Mouse (Mus musculus) adrenal gland, postnatal 25 days (tissue): ENCODE measurements at regions not wholly inside any gene's neighbourhood (a gene's known extent, or its start where the extent isn't known, plus 50 kb on each side); places are given as distances from the start of the nearest gene placed in this dataset.

Experiments used
- DNase-seq: peaks from one replicate; pipeline ENCODE4 v3.0.0; 2021; ENCODE audit warnings: mixed read lengths

- peak; percentile 8 for DNase-seq
These were observed 298.2 kb downstream of the 1190002N15Rik start for GRCm38 (mm10) chr9:94239479-94240241.

DNA sequence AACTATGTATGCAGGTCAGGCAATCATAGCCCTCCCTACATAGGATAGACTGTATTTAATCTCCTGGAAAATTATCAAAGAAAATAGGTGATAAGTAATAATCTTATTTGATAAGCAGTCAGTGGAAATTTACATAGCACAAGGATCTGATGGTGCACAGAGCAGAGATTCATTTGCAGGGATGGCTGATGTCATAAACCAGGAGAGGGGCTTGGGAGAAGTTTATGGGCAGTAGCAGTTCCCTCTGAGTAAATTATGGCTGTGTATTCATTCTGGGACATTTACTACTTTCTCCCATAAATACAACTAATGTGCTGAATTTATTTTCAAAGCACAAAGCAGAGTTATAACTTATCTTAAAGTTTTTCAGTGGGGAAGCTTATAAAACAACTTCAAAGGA is 299.3 kb downstream of the 1190002N15Rik start:
- DNase-seq: no peak

- DNase-seq: no peak
These were observed 308.3 kb downstream of the 1190002N15Rik start for GRCm38 (mm10) chr9:94229537-94229936.

GRCm38 (mm10) chr9:94219116-94219515 is 318.8 kb downstream of the 1190002N15Rik start:
- no peak for DNase-seq

GRCm38 (mm10) chr9:94216414-94217279 is 321.2 kb downstream of the 1190002N15Rik start:
- DNase-seq: no peak

DNA sequence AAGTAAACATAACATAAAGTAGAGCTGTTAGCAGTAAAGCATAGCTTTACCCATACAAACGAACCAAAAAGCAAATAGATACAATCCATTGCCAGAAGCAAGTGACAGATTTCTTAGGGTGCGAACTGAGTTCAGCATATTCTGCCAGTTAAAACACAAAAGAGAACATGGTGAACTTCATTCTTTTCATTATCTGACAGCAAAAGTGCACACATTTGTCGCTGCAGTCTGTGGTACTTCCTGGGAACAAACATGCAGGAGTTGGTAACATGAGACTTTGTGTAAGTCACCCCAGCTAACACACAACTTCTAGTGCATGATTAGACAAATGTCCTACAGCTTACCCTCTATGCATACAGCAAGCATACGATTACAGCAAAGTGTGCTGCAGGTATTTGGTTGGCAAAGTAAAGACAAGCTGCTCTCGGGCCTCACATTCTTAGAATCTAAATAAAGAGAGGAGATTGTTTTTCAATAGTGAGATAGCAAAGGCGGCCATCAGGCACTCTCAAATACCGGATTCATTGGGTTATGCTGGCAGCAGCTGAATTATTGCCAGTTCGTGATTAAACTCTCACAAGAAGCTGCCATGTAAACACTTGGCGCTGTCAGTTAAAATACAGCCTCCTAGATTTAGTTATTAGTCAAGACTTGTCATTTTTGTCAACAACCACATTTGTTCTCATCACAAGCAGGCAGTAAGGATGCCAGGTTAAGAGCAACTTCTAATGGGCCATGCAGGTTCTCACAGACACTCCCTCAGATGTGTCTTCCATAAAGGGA is 327.2 kb downstream of the 1190002N15Rik start:
- DNase-seq: no peak

- DNase-seq: no peak
These were observed 328.9 kb downstream of the 1190002N15Rik start for GRCm38 (mm10) chr9:94208987-94209386.

DNA sequence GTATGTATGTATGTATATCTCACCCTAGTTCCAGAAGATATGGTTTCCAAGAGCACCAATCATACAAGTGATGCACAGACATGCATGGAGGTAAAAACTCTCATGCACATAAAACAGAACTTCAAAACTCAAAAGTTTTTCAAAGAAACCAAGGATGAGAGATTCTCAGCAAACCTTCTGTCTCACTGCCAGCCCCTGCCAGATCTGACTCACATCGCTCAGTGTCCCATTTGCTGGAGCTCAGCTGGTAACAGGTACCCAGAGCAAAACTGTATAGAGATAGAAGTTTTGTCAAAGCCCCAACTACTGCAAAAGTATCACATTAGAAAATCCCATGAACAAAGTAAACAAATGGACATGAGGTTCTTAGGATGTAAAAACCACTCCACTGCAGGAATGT is 337.0 kb downstream of the 1190002N15Rik start:
- DNase-seq: no peak

DNA sequence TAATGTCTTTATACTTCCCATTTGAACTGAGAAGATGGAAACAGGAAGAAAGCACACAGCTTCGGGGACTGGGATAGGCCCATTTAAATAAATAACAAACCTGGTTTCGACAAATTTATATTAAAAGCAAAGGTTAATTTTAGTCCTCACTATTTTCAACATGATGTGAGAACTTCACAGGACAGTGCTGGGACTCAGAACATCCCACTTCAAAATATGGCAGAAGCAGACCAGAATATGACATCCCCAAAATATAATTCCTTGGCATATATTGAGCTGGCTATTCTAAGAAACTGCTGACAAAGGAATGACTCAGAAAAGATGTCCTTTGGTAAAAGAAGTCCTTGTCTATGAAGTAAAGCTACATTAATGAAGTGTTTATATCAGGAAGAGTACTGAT is 338.0 kb downstream of the 1190002N15Rik start:
- DNase-seq: no peak

DNA sequence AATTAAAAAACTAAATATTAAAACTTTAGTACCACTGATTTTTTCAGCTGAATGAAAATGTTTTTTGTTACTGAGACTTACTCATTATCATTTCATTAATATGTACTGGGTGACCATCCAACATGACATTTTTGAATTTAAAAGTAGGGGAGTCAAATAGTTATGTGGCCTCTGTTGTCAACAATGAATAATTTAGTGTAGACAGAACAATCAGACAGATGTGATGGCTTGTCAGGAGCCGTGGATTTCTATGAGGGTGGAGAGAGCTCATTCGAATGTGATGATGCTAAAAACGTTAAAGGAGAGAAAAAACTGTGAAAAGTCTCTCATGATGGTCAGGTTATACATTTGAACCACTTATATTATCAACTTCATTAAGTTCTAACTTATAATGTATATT is 346.8 kb downstream of the 1190002N15Rik start:
- no peak for DNase-seq

GRCm38 (mm10) chr9:94189872-94190800 is 347.7 kb downstream of the 1190002N15Rik start:
- no peak for DNase-seq

GRCm38 (mm10) chr9:94188124-94188523 is 349.8 kb downstream of the 1190002N15Rik start:
- DNase-seq: no peak

- DNase-seq: no peak
These were observed 367.8 kb downstream of the 1190002N15Rik start for GRCm38 (mm10) chr9:94169905-94170612.

DNA sequence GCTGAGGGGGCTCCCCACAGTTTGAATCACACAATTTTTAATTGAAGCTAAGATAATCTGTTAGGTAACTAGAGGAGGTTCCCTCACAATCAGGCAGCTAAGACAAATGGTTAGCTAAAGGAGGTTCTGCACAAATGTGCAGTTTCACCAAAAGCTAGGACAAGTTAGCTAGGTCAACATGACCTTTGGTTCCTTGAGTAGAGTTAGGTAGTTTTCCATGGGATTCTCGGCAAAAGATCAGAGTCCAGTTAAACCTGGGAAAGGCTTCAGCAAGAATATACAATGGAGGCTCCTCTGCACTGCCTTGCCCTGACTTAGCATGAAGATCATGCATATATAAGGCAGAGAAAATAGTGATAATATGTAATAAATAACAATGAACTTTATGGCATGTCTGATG is 374.2 kb downstream of the 1190002N15Rik start:
- no peak for DNase-seq

DNA sequence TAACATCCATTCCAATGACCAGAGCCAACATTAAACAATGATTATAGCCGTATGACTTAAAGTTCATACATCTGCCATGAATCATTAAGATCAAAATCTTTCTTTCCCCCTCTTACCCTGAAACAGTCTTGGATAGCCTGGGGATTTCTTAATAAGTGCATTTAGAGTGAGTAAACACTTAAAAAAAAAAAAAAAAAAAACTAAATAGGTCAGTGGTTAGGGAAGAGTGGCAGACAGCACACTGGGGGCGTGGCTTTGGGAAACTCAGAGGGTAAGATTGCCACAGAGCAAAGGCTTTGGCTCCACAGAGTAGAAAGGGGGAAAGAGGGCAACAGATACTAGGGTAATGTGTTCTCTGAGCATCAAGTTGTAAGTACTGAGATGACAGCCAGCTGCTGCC is 382.3 kb downstream of the 1190002N15Rik start:
- peak; percentile 3 for DNase-seq

DNA sequence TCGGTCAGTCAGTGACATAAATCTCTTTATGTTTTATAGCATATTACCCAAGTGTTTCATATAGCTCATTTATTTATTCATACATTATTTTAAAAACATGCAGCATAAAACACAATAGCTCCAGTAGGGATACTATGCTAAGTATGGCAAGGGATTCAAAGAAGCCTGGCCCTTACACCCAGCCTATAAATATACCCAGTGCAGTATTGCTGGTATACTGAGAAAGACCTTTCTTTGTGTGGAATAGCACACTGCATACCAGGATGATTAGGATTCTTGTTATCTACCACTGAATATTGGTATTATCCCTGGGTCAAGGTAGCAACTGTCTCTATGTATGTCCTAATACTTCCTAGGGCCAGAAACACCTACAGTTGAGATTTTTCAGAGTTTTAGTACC is 389.4 kb downstream of the 1190002N15Rik start:
- no peak for DNase-seq

GRCm38 (mm10) chr9:94146787-94147186 is 391.1 kb downstream of the 1190002N15Rik start:
- DNase-seq: no peak

DNA sequence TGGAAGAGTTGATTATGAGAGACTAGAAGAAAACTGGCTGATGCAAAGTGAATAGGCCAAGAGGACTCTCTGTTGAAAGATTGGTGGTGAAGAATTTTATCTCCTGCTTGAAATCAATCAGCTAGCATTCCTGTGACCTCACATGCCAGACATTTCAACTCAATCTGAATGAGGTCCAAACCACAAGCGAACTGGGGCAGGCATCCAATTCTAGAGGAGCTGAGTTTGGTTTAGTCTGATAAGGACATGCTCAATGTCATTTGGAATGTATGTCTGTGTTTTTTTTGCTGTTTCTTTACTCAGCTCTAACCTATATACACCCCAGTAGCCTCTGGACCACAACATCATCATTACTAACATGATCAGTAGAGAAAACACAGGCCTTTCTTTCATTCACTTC is 401.4 kb downstream of the 1190002N15Rik start:
- DNase-seq: peak; percentile 66

DNA sequence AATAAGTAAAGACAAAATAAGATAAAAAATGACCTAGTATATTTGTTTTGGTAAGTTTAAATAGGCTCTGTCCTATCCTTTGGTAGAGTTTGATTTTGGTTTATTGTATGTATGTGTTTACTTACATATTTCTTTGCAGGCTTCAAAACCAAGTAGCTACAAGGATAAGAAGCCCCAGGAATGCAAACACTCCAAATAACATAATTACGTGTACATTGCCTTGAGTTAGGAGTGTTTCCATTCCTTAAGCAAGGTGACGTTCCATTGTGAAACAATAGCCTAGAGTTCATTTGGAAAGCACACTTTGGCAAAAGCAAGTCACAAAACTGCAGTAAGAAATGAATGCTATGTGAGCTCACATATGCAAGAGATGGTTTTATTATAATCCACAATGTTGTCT is 404.2 kb downstream of the 1190002N15Rik start:
- no peak for DNase-seq

GRCm38 (mm10) chr9:94131367-94131766 is 406.5 kb downstream of the 1190002N15Rik start:
- no peak for DNase-seq

DNA sequence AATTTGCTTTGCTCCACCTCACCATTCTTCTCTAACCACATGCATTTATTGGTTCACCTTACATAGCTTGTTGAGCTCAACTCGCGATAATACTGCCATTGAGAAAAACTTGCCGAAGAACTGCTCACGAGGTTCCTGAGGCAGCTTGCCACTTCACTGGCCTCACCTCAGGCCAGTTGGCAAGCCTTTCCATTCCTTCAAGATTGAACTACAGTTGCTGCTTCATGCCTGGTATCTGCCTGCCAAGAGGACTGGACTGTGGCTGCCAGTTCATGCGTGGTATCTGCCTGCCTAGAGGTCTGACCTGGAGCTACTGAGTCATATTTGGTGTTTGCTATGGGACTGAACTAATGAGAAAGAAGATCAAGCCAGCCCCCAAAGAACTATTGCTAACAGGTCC is 420.9 kb downstream of the 1190002N15Rik start:
- peak; percentile 16 for DNase-seq
